Comparison of ENCODE assay signal across 11 mouse cellular contexts in genomic region chr4:156194346-156194745, GRCm38 (mm10). TPM values are rescaled to one million over a fixed set of nuclear protein-coding genes. Genes with fewer than 3 reads are reported as not detected.
DNase-seq lines count a peak whose midpoint lies in the region; ATAC-seq and TF ChIP-seq lines count a peak whose summit lies in the region.
"Had no signal": no experiment of that assay in that cellular context is flagged by ENCODE, and none has a peak within 500 bp of the region (broad histone marks: within the 10 kb centered on the region; RNA-seq: fewer than 3 reads in every experiment).

No protein-coding gene starts in this region.

- H3K4me2 ChIP-seq in kidney, embryonic 16.5 days (replicated peaks; ENCODE audit: low read depth, low read length): peak overlapping the region; percentile 95
- H3K4me2 ChIP-seq in embryonic facial prominence, embryonic 15.5 days (replicated peaks): 0 out of 2 replicates have a peak overlapping the region, but pooled peaks have one; percentile 8
- H3K4me2 ChIP-seq in midbrain, embryonic 13.5 days (replicated peaks): peak overlapping the region; percentile 91

- ATAC-seq in kidney, embryonic 16.5 days (ENCODE audit: low FRiP score, low TSS enrichment): no peak
- ATAC-seq in embryonic facial prominence, embryonic 15.5 days (ENCODE audit: insufficient number of reproducible peaks, low FRiP score, low TSS enrichment, low read depth): no peak
- ATAC-seq in midbrain, embryonic 13.5 days: no peak

- intact Hi-C loops in gastrocnemius, adult 2 months (cut with DNase I): no loop called here

- H3K4me1 ChIP-seq in kidney, embryonic 16.5 days (ENCODE audit: insufficient read depth, low read length): peaks cover 74% of the 10 kb centered on the region
- H3K4me1 ChIP-seq in embryonic facial prominence, embryonic 15.5 days: peaks cover 64% of the 10 kb centered on the region
- peaks cover 73% of the 10 kb centered on the region for H3K4me1 ChIP-seq in midbrain, embryonic 13.5 days (replicated peaks)

- no peak for DNase-seq in kidney, postnatal 36 days
- peak; percentile 82 for DNase-seq in embryo, embryonic 10 days (ENCODE audit: low spot score)
- DNase-seq in gastrocnemius, adult 2 months: no peak
- no peak for DNase-seq in urinary bladder, postnatal 36 days (ENCODE audit: low spot score in 2 of 2)
- DNase-seq: cerebellum, adult 11 months; left cerebral cortex, postnatal 4 days; thymus, adult 2 months had no signal

- H3K9ac ChIP-seq in kidney, embryonic 16.5 days (replicated peaks; ENCODE audit: low read length): no peak overlapping the region
- no peak overlapping the region for H3K9ac ChIP-seq in embryonic facial prominence, embryonic 15.5 days
- peak overlapping the region; percentile 42 for H3K9ac ChIP-seq in midbrain, embryonic 13.5 days (replicated peaks)

- WGBS in kidney, embryonic 16.5 days: 55% methylated on average over 6 of the region's 6 CpGs
- WGBS in embryonic facial prominence, embryonic 15.5 days: 48% methylated on average over 6 of the region's 6 CpGs
- 31% methylated on average over 6 of the region's 6 CpGs for WGBS in midbrain, embryonic 13.5 days

- TF ChIP-seq CTCF in gastrocnemius, adult 2 months (IDR thresholded peaks at IDR 0.05): no peak

- peaks cover 16% of the 10 kb centered on the region for H3K36me3 ChIP-seq in kidney, embryonic 16.5 days (ENCODE audit: insufficient read depth, low read length)
- H3K36me3 ChIP-seq in embryonic facial prominence, embryonic 15.5 days: peaks cover 23% of the 10 kb centered on the region
- H3K36me3 ChIP-seq in midbrain, embryonic 13.5 days: peaks cover 42% of the 10 kb centered on the region
- H3K36me3 ChIP-seq: G1E had no signal

- H3K9me3 ChIP-seq in kidney, embryonic 16.5 days (ENCODE audit: low read length): no peaks in the 10 kb centered on the region
- H3K9me3 ChIP-seq in embryonic facial prominence, embryonic 15.5 days (replicated peaks): no peaks in the 10 kb centered on the region
- H3K9me3 ChIP-seq in midbrain, embryonic 13.5 days: no peaks in the 10 kb centered on the region
- H3K9me3 ChIP-seq: G1E had no signal

- H3K27ac ChIP-seq in kidney, embryonic 16.5 days (ENCODE audit: low read length): peak overlapping the region; percentile 14
- no peak overlapping the region for H3K27ac ChIP-seq in embryonic facial prominence, embryonic 15.5 days (replicated peaks)
- no peak overlapping the region for H3K27ac ChIP-seq in midbrain, embryonic 13.5 days
- no peak overlapping the region for H3K27ac ChIP-seq in gastrocnemius, adult 2 months

- H3K27me3 ChIP-seq in kidney, embryonic 16.5 days (ENCODE audit: insufficient read depth, low read length): no peaks in the 10 kb centered on the region
- no peaks in the 10 kb centered on the region for H3K27me3 ChIP-seq in embryonic facial prominence, embryonic 15.5 days
- H3K27me3 ChIP-seq in midbrain, embryonic 13.5 days: no peaks in the 10 kb centered on the region

- H3K4me3 ChIP-seq in kidney, embryonic 16.5 days (ENCODE audit: low read length): peak overlapping the region; percentile 6; the same call in 1 of the 2 replicates
- 0 out of 2 replicates have a peak overlapping the region, but pooled peaks have one; percentile 93 for H3K4me3 ChIP-seq in embryonic facial prominence, embryonic 15.5 days (replicated peaks)
- H3K4me3 ChIP-seq in midbrain, embryonic 13.5 days (replicated peaks): 0 out of 2 replicates have a peak overlapping the region, but pooled peaks have one; percentile 85
- H3K4me3 ChIP-seq in gastrocnemius, adult 2 months: no peak overlapping the region

RNA-seq across cellular contexts. Expression of gene Agrn, which starts 2.9 kb away (rescaled TPM):
- 109 and 111 TPM in 2 replicates for polyA plus RNA-seq in kidney, embryonic 16.5 days (2015; fragmentation: Nextera tagmentation; extraction: Ambion mirVana)
- polyA plus RNA-seq in embryonic facial prominence, embryonic 15.5 days (2015; fragmentation: Nextera tagmentation; extraction: Ambion mirVana): 72.1 and 82.0 TPM in 2 replicates
- polyA plus RNA-seq in midbrain, embryonic 13.5 days (2015; fragmentation: Nextera tagmentation; extraction: Ambion mirVana): 129 and 142 TPM in 2 replicates
- 1 to 10 TPM; 6.9 to 8.0 TPM for total RNA-seq in gastrocnemius, adult 2 months (2021)

RNA-seq across cellular contexts. Expression of gene Isg15, which starts 6.3 kb away (rescaled TPM):
- polyA plus RNA-seq in kidney, embryonic 16.5 days (2015; fragmentation: Nextera tagmentation; extraction: Ambion mirVana): 2.2 and 2.8 TPM in 2 replicates
- polyA plus RNA-seq in embryonic facial prominence, embryonic 15.5 days (2015; fragmentation: Nextera tagmentation; extraction: Ambion mirVana): 4.1 and 4.4 TPM in 2 replicates
- polyA plus RNA-seq in midbrain, embryonic 13.5 days (2015; fragmentation: Nextera tagmentation; extraction: Ambion mirVana): 1.2 and 2.0 TPM in 2 replicates
- 1 to 10 TPM in 1 of 2 experiments, not detected in 1; 1.1 TPM for total RNA-seq in gastrocnemius, adult 2 months (2021)
- total RNA-seq: left cerebral cortex, postnatal 4 days had no signal

RNA-seq across cellular contexts. Expression of gene AW011738, which starts 8.8 kb away (rescaled TPM):
- polyA plus RNA-seq in kidney, embryonic 16.5 days (2015; fragmentation: Nextera tagmentation; extraction: Ambion mirVana): 8.1 and 8.7 TPM in 2 replicates
- polyA plus RNA-seq in embryonic facial prominence, embryonic 15.5 days (2015; fragmentation: Nextera tagmentation; extraction: Ambion mirVana): 3.1 and 3.6 TPM in 2 replicates
- 5.3 and 6.9 TPM in 2 replicates for polyA plus RNA-seq in midbrain, embryonic 13.5 days (2015; fragmentation: Nextera tagmentation; extraction: Ambion mirVana)
- total RNA-seq in gastrocnemius, adult 2 months (2021): 1 to 10 TPM; 4.2 to 4.4 TPM
- polyA plus RNA-seq: G1E had no signal

RNA-seq across cellular contexts. Expression of gene Perm1, which starts 21.3 kb away (rescaled TPM):
- polyA plus RNA-seq in kidney, embryonic 16.5 days (2015; fragmentation: Nextera tagmentation; extraction: Ambion mirVana): 0.70 and 0.90 TPM in 2 replicates
- 3.8 and 4.6 TPM in 2 replicates for polyA plus RNA-seq in embryonic facial prominence, embryonic 15.5 days (2015; fragmentation: Nextera tagmentation; extraction: Ambion mirVana)
- polyA plus RNA-seq in midbrain, embryonic 13.5 days (2015; fragmentation: Nextera tagmentation; extraction: Ambion mirVana): 2.3 and 2.5 TPM in 2 replicates
- 100 to 1,000 TPM; 142 to 265 TPM for total RNA-seq in gastrocnemius, adult 2 months (2021)
- polyA plus RNA-seq: G1E had no signal

RNA-seq across cellular contexts. Expression of gene Plekhn1, which starts 40.3 kb away (rescaled TPM):
- polyA plus RNA-seq in kidney, embryonic 16.5 days (2015; fragmentation: Nextera tagmentation; extraction: Ambion mirVana): 22.3 and 24.1 TPM in 2 replicates
- 43.4 and 44.1 TPM in 2 replicates for polyA plus RNA-seq in embryonic facial prominence, embryonic 15.5 days (2015; fragmentation: Nextera tagmentation; extraction: Ambion mirVana)
- polyA plus RNA-seq in midbrain, embryonic 13.5 days (2015; fragmentation: Nextera tagmentation; extraction: Ambion mirVana): 26.4 and 28.3 TPM in 2 replicates
- total RNA-seq in gastrocnemius, adult 2 months (2021): 1 to 10 TPM; 5.8 to 7.6 TPM

Comparison
In these comparisons a context has a peak if more than half of its experiments do, and no peak if none do; other contexts are left out.
1. H3K4me2 ChIP-seq: peak in every context shown above with its lines; median percentile 95 in kidney, embryonic 16.5 days; 91 in midbrain, embryonic 13.5 days; 8 in embryonic facial prominence, embryonic 15.5 days.